Mouse (Mus musculus): ENCODE measurements around the gene Gm21411.
"Not testable (repeated sequence)": the region's sequence is repeated elsewhere in the genome, so short reads cannot be mapped to it uniquely, and the experiment has no call there.

The Gm21411 gene

DNA sequence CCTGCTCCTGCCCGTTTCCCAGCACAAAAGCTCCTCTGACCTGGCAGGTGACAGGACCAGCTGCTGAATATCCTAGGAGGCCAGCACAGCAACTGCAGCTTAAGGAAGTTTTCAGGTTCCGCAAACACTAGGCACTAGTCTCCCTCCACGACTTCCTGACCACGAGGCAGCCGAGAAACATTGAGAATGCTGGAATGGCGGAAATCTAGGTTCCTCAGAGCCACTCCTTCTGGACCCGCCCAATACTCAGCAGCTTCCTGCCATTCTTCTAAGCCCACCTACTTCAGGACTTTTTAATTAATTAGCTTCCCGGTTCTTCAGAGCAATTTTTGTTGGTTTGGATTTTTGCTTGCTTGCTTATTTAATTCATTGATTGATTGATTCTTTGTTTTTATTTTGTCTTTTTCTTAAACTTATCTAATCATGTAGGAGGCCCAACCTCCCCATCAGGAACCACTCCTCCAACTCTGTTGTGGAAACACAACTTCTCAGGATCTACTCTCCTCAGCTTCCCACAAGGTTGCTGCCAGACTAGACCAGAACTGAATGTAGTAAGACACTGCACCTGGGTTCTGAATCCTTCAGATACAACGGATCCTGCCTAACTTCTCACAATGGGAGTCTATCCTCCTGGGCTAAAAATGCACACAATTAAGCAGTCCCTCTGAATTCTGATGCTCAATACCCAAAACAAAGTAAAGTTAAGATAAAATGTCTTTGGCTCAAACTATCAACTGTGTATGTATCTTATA lies at the start of gene Gm21411:
TSS of gene Gm21411 (minus strand) at position 205 of the 752 bp plus-strand sequence.
- not testable (repeated sequence) for DNase-seq

DNA sequence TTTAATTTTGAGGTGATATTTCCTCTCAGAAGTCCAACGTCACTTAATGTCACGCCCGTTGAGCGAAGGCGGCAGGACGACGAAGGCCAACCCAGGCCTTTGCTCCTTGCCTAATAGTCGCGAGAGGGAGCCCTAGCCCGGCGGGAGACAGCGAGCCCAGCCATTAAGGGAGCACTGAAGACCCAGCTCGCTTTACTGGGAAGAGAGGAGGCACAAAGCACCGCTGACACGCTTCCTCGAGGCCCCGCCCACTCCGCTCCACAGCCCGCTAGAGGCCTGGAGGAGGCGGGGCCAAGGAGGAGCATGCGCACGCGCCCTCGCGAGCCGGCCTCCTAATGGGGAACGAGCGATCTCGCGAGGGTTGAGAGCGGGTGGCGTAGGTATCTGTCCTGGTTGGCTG lies 32.3 kb upstream of the Gm21411 start:
- not testable (repeated sequence) for DNase-seq

DNA sequence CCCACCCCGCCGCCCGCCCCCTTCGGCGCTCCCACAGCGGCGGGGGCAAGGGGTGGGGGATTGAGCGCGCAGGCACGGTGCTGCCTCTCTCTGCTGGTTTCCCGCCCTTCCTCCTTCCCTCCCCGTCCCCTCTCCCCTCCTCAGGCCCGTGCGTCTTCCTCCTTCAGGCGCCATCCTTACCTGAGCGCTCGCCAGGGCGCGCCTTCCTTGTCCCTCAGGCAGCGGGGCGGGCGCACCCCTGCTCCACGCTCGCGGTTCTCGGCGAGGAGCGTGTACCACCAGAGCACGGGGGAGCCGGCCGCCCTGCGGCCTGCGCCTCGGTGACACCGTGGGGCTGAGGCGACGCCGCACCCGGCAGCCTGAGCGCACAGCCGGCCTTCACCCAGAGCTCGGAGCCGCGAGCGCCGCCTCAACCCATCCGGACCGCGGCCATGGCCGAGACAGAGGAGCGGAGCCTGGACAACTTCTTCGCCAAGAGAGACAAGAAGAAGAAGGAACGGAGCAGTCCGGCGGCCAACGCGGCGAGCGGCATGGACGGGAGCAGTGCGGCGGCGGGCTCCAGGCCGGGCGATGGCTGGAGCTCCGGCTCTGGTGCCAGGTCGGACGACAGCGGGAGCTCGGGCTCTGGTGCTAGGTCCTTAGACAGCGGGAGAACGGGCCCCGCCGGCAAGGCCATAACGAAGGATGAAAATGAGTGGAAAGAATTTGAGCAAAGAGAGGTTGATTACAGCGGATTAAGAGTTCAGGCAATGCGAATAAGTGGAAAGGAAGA lies 23.1 kb upstream of the Gm21411 start:
- DNase-seq, result no peak

- no peak for DNase-seq
Measured at GRCm38 (mm10) chr4:146915196-146915595, 5.8 kb upstream of the Gm21411 start.

- not testable (repeated sequence) for DNase-seq
Measured at GRCm38 (mm10) chr4:146908131-146908530, 1.3 kb downstream of the Gm21411 start.

DNA sequence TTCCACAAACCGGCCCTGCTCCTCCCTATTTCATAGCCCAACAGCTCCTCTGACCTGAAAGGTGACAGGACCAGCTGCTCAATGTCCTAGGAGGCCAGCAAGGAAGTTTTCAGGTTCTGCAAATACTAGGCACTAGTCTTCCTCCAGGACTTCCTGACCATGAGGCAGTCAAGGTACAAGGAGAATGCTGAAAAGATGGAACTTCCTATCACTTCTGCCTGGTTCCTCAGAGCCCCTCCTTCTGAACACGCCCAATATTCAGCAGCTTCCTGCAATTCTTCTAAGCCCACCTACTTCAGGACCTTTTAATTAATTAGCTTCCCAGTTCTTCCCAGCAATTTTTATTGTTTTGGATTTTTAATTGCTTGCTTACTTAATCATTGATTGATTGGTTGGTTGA lies 4.6 kb downstream of the Gm21411 start:
- DNase-seq, result not testable (repeated sequence)

DNA sequence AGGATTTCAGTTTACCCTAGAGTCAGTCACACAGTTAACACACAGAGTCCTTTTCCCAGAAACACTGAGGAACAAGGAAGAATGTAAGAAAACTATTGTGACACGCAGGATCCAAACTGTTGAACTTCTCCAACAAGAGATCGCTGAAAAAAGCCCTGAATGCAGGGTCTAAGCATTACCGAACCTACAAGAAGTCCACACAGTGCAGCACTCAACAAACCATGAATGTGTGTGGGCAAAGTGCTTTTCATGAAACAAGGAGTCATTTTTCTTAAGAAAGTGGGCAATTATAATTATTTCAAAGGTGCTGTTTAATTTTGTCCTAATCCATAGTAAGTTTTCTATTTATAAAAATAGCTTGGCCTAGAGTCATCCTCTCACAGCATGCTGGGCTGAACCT lies 6.3 kb downstream of the Gm21411 start:
- not testable (repeated sequence) for DNase-seq

All from cerebellum, adult 11 months (tissue).